Mouse (Mus musculus) forebrain, embryonic 11.5 days (tissue): ENCODE data around the gene Cd180. TPM values are rescaled to one million over a fixed set of nuclear protein-coding genes. Genes with fewer than 3 reads are reported as not detected.

Experiments
- ATAC-seq: fragments of 200-750 bp; cut with Nextera tagmentation; replicated peaks from 2 replicates; pipeline ENCODE4 v1.8.0; 2017; ENCODE audit warnings: moderate TSS enrichment; ENCODE audit not compliant: low FRiP score
- DNase-seq: peaks from one replicate; pipeline ENCODE4 v3.0.0-alpha.2; 2017; ENCODE audit warnings: low spot score
- H3K27ac ChIP-seq: fragments of 300-500 bp; sonication (generic); 2 replicates; pipeline ENCODE4 v1.5.1; 2014; ENCODE audit warnings: low read depth, low read length
- H3K27me3 ChIP-seq: fragments of 300-500 bp; sonication (generic); 2 replicates; pipeline ENCODE4 v1.6.1; 2014; ENCODE audit warnings: mild to moderate bottlenecking, low read length, mixed read lengths; ENCODE audit not compliant: control insufficient read depth, insufficient read depth
- H3K36me3 ChIP-seq: fragments of 300-500 bp; sonication (generic); 2 replicates; pipeline ENCODE4 v1.6.1; 2014; ENCODE audit warnings: mild to moderate bottlenecking, low read length, moderate library complexity, mixed read lengths; ENCODE audit not compliant: control insufficient read depth, insufficient read depth
- H3K4me1 ChIP-seq: fragments of 300-500 bp; sonication (generic); replicated peaks from 2 replicates; pipeline ENCODE4 v1.6.1; 2014; ENCODE audit warnings: low read length, mixed read lengths; ENCODE audit not compliant: control insufficient read depth, insufficient read depth
- H3K4me2 ChIP-seq: fragments of 300-500 bp; sonication (generic); 2 replicates; pipeline ENCODE4 v1.6.1; 2014; ENCODE audit warnings: low read depth, mild to moderate bottlenecking, low read length, moderate library complexity, mixed read lengths; ENCODE audit not compliant: severe bottlenecking
- H3K4me3 ChIP-seq: fragments of 300-500 bp; sonication (generic); 2 replicates; pipeline ENCODE4 v1.5.1; 2014; ENCODE audit warnings: low read depth, low read length
- H3K9ac ChIP-seq: fragments of 300-500 bp; sonication (generic); 2 replicates; pipeline ENCODE4 v1.6.1; 2014; ENCODE audit warnings: low read length
- H3K9me3 ChIP-seq: fragments of 300-500 bp; sonication (generic); 2 replicates; pipeline ENCODE4 v1.6.1; 2016; ENCODE audit warnings: low read length, mixed read lengths; ENCODE audit not compliant: control insufficient read depth
- WGBS: fragments of 180-500 bp; shearing (Covaris S2); extraction: QIAGEN DNeasy Blood & Tissue Kit; methylation state at CpG from one replicate; pipeline ENCODE4 v1.1.7; 2014; 5-methylcytosine and 5-hydroxymethylcytosine counted together
- polyA plus RNA-seq: library from polyadenylated mRNA; unstranded; fragments of >200 nt; fragmentation: Nextera tagmentation; extraction: Ambion mirVana; gene quantifications from 2 replicates; pipeline ENCODE4 v1.2.1, GENCODE M21; 2014

The Cd180 gene
- polyA plus RNA-seq, 1 experiment from 2014 or later, result 0.41 TPM

DNA sequence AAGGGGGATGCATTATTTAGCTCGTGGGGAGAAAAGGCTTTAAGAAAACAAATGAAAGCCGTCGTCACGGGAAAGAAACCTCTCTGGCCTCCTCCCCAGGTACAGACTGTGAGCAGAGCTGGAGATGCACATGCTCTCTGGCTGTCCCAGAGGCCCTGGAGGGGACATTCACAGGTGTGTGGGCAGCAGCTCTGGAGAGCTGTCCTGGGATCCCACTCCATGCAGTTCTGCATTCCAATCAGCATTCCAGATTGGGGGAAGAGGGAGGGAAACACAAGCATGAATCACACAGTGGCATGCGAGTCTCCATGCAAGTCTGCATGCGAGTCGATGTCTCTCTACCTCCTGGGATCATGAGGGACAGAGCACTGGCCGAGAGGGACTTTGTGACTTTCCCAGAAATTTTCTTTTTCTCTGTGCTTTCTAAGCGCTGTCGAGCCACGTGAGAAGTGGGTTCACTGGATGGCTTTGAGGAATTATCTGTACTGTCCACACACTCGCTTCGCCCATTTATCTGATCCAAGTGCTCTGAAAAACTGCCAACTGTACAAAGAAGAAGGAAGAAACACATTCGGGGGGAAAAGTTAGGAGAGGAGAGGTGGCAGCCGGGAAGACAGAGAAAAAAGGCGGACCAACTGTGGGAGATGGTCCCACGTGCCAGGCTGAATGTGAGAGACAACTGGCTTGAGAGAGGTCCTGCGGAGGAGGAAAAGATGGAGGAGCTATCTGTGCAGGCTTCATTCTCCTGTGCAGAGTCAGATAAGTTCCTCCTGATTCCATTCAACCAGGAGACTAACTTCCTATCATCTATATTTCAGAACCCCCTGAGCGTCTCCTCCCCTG lies 60.6 kb downstream of the Cd180 start:
- no peak overlapping the region for H3K9ac ChIP-seq
- H3K36me3 ChIP-seq, result no peaks in the 10 kb centered on the region; the same call in 1 of the 2 replicates
- WGBS, result 88% methylated on average over 19 of the region's 19 CpGs
- no peak overlapping the region for H3K4me2 ChIP-seq
- H3K4me3 ChIP-seq, result no peak overlapping the region
- no peaks in the 10 kb centered on the region for H3K27me3 ChIP-seq
- no peaks in the 10 kb centered on the region for H3K9me3 ChIP-seq
- H3K27ac ChIP-seq, result no peak overlapping the region
- ATAC-seq, result no peak
- no peaks in the 10 kb centered on the region for H3K4me1 ChIP-seq
- DNase-seq, result no peak

DNA sequence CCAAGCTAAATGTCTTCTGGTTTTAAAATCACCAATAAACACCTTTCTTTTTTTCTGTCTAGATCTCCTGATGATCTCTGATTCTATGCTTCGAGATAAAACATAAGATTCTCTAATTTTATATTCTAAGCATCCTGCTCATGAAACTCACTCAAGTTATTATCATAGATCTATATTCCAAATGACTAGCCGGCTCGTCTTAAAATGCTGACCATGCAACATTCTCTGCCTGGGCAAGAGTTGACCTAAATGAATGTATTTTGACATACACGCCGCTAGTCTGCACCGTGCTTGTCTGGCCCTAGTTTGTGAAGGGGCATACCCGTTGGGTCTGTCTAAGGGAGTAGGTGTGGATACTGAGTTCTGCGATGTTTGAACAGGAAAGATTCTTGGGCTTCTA lies 61.8 kb downstream of the Cd180 start:
- no peak for DNase-seq
- no peaks in the 10 kb centered on the region for H3K4me1 ChIP-seq
- H3K4me3 ChIP-seq, result no peak overlapping the region
- H3K36me3 ChIP-seq, result no peaks in the 10 kb centered on the region; the same call in 1 of the 2 replicates
- H3K4me2 ChIP-seq, result no peak overlapping the region
- H3K9ac ChIP-seq, result no peak overlapping the region
- H3K9me3 ChIP-seq, result no peaks in the 10 kb centered on the region
- no peaks in the 10 kb centered on the region for H3K27me3 ChIP-seq
- ATAC-seq, result no peak
- 95% methylated on average over 8 of the region's 8 CpGs for WGBS
- no peak overlapping the region for H3K27ac ChIP-seq

DNA sequence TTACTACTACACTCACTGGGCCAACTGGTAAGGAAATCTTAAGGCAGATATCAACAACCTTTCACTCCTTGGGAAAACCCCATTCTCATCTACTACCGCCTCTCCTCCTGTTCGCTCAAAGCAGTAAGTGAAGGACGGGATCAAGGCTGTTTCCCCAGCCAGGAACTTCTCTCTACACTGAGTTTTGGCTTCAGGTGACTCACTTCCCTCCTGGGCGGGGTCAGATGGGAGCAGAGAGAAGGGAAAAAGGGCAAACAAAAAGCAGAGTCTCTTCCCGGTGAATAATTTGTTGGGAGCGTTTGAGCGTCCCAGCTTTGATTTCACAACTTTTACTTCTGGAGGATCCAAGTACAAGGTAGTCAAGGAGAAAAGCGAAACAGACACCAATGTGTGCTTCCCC lies 62.7 kb downstream of the Cd180 start:
- no peak overlapping the region for H3K4me2 ChIP-seq
- no peak for DNase-seq
- no peak overlapping the region for H3K9ac ChIP-seq
- no peak for ATAC-seq
- 93% methylated on average over 8 of the region's 8 CpGs for WGBS
- H3K36me3 ChIP-seq, result no peaks in the 10 kb centered on the region; the same call in 1 of the 2 replicates
- no peaks in the 10 kb centered on the region for H3K27me3 ChIP-seq
- no peak overlapping the region for H3K27ac ChIP-seq
- no peaks in the 10 kb centered on the region for H3K9me3 ChIP-seq
- H3K4me1 ChIP-seq, result no peaks in the 10 kb centered on the region
- no peak overlapping the region for H3K4me3 ChIP-seq

DNA sequence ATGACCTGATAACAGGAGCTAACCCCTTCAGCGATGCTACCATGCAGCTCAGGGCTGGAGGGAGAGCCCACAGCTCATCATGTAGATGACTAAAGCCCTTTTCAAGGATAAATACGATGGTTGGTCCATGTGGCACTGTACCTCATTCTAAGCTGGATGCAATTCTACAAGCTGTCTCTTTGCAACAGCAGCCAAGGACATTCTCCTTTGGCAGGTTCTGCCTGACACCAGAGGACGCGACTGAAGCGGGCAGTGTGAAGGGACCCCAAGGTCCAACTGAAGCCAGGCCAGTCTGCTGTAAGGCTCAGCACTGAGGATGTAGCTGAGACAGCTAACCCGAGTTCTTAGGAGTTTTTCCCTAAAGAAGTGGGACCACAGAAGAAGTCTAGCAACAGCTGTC lies 64.7 kb downstream of the Cd180 start:
- Histone ChIP-seq H3K36me3 (no peaks in the 10 kb centered on the region), H3K27ac (no peak overlapping the region)
- WGBS, result 94% methylated on average over 6 of the region's 6 CpGs

DNA sequence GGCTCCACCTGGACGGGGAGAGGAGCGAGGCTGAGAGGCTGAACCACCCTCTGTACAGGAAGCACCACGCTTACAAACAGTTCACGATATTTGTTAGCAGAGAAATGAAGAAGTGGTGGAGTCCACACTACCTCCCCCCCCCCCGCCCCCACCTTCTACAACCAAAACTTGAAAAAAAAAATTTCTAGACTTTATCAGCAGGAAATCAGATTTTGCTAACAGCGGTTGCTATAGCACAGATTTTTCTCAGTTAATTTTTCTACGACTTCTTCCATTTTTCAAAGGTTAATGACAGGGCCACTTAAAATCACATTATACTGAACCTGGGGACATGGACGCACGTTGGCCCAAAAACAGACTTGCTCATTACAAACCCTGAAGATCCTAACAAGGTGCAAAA lies 68.1 kb downstream of the Cd180 start:
- Histone ChIP-seq H3K4me3 (no peak overlapping the region), H3K27ac (no peak overlapping the region), H3K4me2 (no peak overlapping the region), H3K9me3 (no peaks in the 10 kb centered on the region), H3K4me1 (no peaks in the 10 kb centered on the region), H3K27me3 (no peaks in the 10 kb centered on the region), H3K36me3 (no peaks in the 10 kb centered on the region), H3K9ac (no peak overlapping the region)
- 91% methylated on average over 9 of the region's 9 CpGs for WGBS
- DNase-seq, result no peak
- no peak for ATAC-seq

More for the DNA sequence above, 64.7 kb downstream of the Cd180 start:
- Histone ChIP-seq H3K27me3 (no peaks in the 10 kb centered on the region), H3K9me3 (no peaks in the 10 kb centered on the region), H3K4me3 (no peak overlapping the region), H3K4me1 (no peaks in the 10 kb centered on the region), H3K4me2 (no peak overlapping the region), H3K9ac (no peak overlapping the region)
- ATAC-seq (no peak), DNase-seq (no peak)

DNA sequence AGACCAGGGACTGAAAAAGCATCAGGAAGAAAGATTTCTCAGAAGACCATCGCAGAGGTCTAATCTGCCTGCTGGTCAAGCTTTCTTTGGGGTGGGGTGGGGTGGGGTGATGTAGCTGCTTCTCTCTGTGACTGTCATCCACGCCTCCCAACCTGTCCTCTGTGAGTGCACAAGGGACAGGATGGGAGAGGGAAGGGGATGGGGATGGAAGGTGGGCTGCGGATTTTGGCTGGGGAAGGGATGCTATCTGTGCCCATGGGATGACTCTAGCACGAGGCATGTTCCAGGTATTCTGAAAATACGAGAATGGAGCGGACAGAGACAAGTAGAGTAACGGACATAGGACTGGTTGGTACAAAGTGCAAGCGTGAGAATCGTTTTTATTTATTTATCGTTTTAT lies 68.8 kb downstream of the Cd180 start:
- Histone ChIP-seq H3K9me3 (no peaks in the 10 kb centered on the region), H3K36me3 (no peaks in the 10 kb centered on the region), H3K9ac (no peak overlapping the region), H3K4me1 (no peaks in the 10 kb centered on the region), H3K27me3 (no peaks in the 10 kb centered on the region), H3K4me3 (no peak overlapping the region), H3K27ac (no peak overlapping the region), H3K4me2 (no peak overlapping the region)
- DNase-seq (no peak), ATAC-seq (no peak)
- WGBS, result 94% methylated on average over 10 of the region's 10 CpGs

DNA sequence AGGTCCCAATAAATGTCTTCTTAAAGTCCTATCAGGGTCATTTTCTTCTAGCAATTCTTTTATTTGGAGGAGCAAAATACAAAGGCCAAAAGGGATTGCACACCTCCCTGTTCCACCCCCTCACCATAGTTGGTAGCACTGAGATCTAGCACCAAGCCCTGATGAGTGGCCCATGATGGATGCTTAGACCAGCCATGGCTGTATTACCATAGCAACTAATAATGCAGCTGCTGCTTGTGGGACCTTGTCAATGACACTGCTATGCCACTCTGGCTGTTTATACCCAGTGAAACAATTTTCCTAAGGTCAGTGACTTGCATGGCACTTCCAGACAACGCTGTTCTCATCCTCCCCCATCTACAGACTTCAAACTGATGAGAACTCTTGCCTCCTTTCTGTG lies 70.9 kb downstream of the Cd180 start:
- no peaks in the 10 kb centered on the region; the same call in 1 of the 2 replicates for H3K36me3 ChIP-seq
- no peak overlapping the region for H3K4me2 ChIP-seq
- DNase-seq, result no peak
- H3K4me3 ChIP-seq, result no peak overlapping the region
- no peak overlapping the region for H3K9ac ChIP-seq
- no peaks in the 10 kb centered on the region for H3K9me3 ChIP-seq
- ATAC-seq, result no peak
- H3K27me3 ChIP-seq, result no peaks in the 10 kb centered on the region
- H3K4me1 ChIP-seq, result no peaks in the 10 kb centered on the region
- WGBS, result 91% methylated on average over 1 of the region's 1 CpGs
- H3K27ac ChIP-seq, result no peak overlapping the region

DNA sequence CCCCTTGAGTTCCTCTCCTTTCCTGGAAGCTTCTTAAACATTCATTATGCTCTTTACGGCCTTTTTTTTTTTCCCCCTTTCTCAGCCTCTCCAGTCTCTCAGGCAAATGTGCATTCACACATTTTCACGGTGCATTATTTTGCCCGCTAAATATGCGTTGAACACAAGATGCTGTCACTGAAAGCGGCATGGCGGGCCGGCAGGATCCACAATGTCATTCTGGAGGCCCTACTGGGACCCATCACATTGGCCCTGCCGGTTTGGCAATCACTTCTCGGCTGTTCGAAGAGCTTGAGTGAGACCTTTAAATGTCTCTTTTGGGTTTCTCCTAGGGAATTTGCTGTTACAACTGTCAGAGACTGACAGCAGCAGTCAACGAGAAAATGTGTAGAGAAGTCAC lies 71.9 kb downstream of the Cd180 start:
- 0 out of 2 replicates have a peak overlapping the region, but pooled peaks have one; percentile 3 for H3K27ac ChIP-seq
- no peak overlapping the region for H3K4me2 ChIP-seq
- 90% methylated on average over 11 of the region's 11 CpGs for WGBS
- no peaks in the 10 kb centered on the region; the same call in 1 of the 2 replicates for H3K36me3 ChIP-seq
- no peaks in the 10 kb centered on the region for H3K4me1 ChIP-seq
- no peak overlapping the region for H3K9ac ChIP-seq
- H3K9me3 ChIP-seq, result no peaks in the 10 kb centered on the region
- ATAC-seq (no peak), DNase-seq (no peak)
- no peaks in the 10 kb centered on the region for H3K27me3 ChIP-seq
- no peak overlapping the region for H3K4me3 ChIP-seq

DNA sequence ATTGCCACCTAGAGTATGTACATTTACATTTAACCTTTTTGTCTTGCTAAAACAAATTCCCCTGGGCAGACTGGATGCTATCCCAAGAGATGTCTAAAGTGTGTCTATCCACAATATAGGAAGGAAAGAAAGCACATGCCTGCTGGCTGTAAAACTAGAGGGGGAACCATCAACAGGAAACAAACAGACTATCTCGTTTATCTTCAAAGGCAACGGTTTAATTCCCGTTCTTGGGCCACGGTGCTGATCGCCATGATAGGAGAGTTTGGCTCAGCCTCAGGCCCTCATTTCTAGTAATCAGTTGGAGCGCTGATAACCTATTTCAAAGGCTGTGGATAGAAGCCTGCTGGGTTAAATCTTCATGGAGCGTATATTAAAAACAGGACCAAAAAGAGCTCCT lies 73.8 kb downstream of the Cd180 start:
- WGBS, result 91% methylated on average over 7 of the region's 7 CpGs
- no peaks in the 10 kb centered on the region for H3K4me1 ChIP-seq
- H3K9me3 ChIP-seq, result no peaks in the 10 kb centered on the region
- ATAC-seq (no peak), DNase-seq (no peak)
- H3K27ac ChIP-seq, result no peak overlapping the region
- no peak overlapping the region for H3K4me3 ChIP-seq
- no peak overlapping the region for H3K4me2 ChIP-seq
- no peak overlapping the region for H3K9ac ChIP-seq
- H3K36me3 ChIP-seq, result no peaks in the 10 kb centered on the region; the same call in 1 of the 2 replicates
- no peaks in the 10 kb centered on the region for H3K27me3 ChIP-seq
